9 mouse cellular contexts compared by ENCODE assay signal in genomic region chrX:103321146-103321545, GRCm38 (mm10). TPM values are rescaled to one million over a fixed set of nuclear protein-coding genes. Genes with fewer than 3 reads are reported as not detected.
DNase-seq lines count a peak whose midpoint lies in the region; ATAC-seq and TF ChIP-seq lines count a peak whose summit lies in the region.
"Had no signal": no experiment of that assay in that cellular context is flagged by ENCODE, and none has a peak within 500 bp of the region (broad histone marks: within the 10 kb centered on the region; RNA-seq: fewer than 3 reads in every experiment).

TSS of gene Cdx4 (plus strand) at chrX:103321398.

- no peak within 1 kb of the TSS for H3K9ac ChIP-seq in liver, adult 2 months (ENCODE audit: low read depth, low read length)
- H3K9ac ChIP-seq in liver, postnatal 0 days (replicated peaks): no peak within 1 kb of the TSS
- no peak within 1 kb of the TSS for H3K9ac ChIP-seq in embryonic facial prominence, embryonic 14.5 days (ENCODE audit: low read depth, low read length)
- no peak within 1 kb of the TSS for H3K9ac ChIP-seq in intestine, embryonic 14.5 days (ENCODE audit: low read length)
- no peak within 1 kb of the TSS for H3K9ac ChIP-seq in neural tube, embryonic 12.5 days

- no peaks in the 10 kb centered on the region for H3K9me3 ChIP-seq in liver, postnatal 0 days (ENCODE audit: low read length)
- no peaks in the 10 kb centered on the region for H3K9me3 ChIP-seq in embryonic facial prominence, embryonic 14.5 days (ENCODE audit: control insufficient read depth, low read length)
- H3K9me3 ChIP-seq in intestine, embryonic 14.5 days (ENCODE audit: control insufficient read depth, low read length): no peaks in the 10 kb centered on the region
- no peaks in the 10 kb centered on the region for H3K9me3 ChIP-seq in neural tube, embryonic 12.5 days

- H3K4me1 ChIP-seq in liver, adult 2 months (ENCODE audit: control insufficient read depth, insufficient read depth, low read length): no peaks in the 10 kb centered on the region; the same call in 1 of the 2 replicates
- no peaks in the 10 kb centered on the region for H3K4me1 ChIP-seq in liver, postnatal 0 days (ENCODE audit: insufficient read depth)
- H3K4me1 ChIP-seq in embryonic facial prominence, embryonic 14.5 days (ENCODE audit: control insufficient read depth, insufficient read depth, low read length): no peaks in the 10 kb centered on the region
- no peaks in the 10 kb centered on the region for H3K4me1 ChIP-seq in intestine, embryonic 14.5 days (replicated peaks; ENCODE audit: control insufficient read depth, insufficient read depth, low read length)
- no peaks in the 10 kb centered on the region for H3K4me1 ChIP-seq in neural tube, embryonic 12.5 days

- no peaks in the 10 kb centered on the region; the same call in 1 of the 2 replicates for H3K27me3 ChIP-seq in liver, adult 2 months (ENCODE audit: control insufficient read depth, insufficient read depth, low read length)
- peaks cover 28% of the 10 kb centered on the region for H3K27me3 ChIP-seq in liver, postnatal 0 days (ENCODE audit: insufficient read depth, low read length)
- peaks cover 75% of the 10 kb centered on the region for H3K27me3 ChIP-seq in embryonic facial prominence, embryonic 14.5 days (replicated peaks; ENCODE audit: control insufficient read depth, insufficient read depth, low read length)
- peaks cover 66% of the 10 kb centered on the region for H3K27me3 ChIP-seq in intestine, embryonic 14.5 days (replicated peaks; ENCODE audit: control insufficient read depth, insufficient read depth, low read length)
- peaks cover 42% of the 10 kb centered on the region for H3K27me3 ChIP-seq in neural tube, embryonic 12.5 days (replicated peaks)

- no peaks in the 10 kb centered on the region for H3K36me3 ChIP-seq in liver, adult 2 months (ENCODE audit: control insufficient read depth, insufficient read depth, low read length)
- H3K36me3 ChIP-seq in liver, postnatal 0 days (replicated peaks; ENCODE audit: insufficient read depth, low read length): no peaks in the 10 kb centered on the region
- no peaks in the 10 kb centered on the region for H3K36me3 ChIP-seq in embryonic facial prominence, embryonic 14.5 days (ENCODE audit: control insufficient read depth, insufficient read depth, low read length)
- no peaks in the 10 kb centered on the region for H3K36me3 ChIP-seq in intestine, embryonic 14.5 days (ENCODE audit: control insufficient read depth, insufficient read depth, low read length)
- H3K36me3 ChIP-seq in neural tube, embryonic 12.5 days: no peaks in the 10 kb centered on the region

- no peak for TF ChIP-seq POLR2A in liver, adult 2 months (IDR thresholded peaks at IDR 0.05; ENCODE audit: extremely low read depth, insufficient read depth, low read length)

- no peak for TF ChIP-seq CTCF in liver, adult 2 months (IDR thresholded peaks at IDR 0.05; ENCODE audit: low read depth, low read length)
- TF ChIP-seq CTCF in liver, postnatal 0 days (IDR thresholded peaks at IDR 0.05; ENCODE audit: low read depth): no peak

- H3K79me2 ChIP-seq in liver, adult 2 months (ENCODE audit: control insufficient read depth, insufficient read depth, low read length): no peaks in the 10 kb centered on the region

- ATAC-seq in liver, postnatal 0 days: no peak
- no peak for ATAC-seq in embryonic facial prominence, embryonic 14.5 days (ENCODE audit: low read depth)
- no peak for ATAC-seq in intestine, embryonic 14.5 days (replicated peaks; ENCODE audit: low FRiP score, low TSS enrichment, low read depth)
- no peak for ATAC-seq in neural tube, embryonic 12.5 days (ENCODE audit: low FRiP score, low read depth)
- ATAC-seq in inflammation-experienced regulatory T-cells, adult 6 months: no peak

- H3K27ac ChIP-seq in liver, adult 2 months (replicated peaks; ENCODE audit: insufficient read depth, low read depth, low read length): no peak within 1 kb of the TSS
- H3K27ac ChIP-seq in liver, postnatal 0 days (ENCODE audit: low read depth): no peak within 1 kb of the TSS
- H3K27ac ChIP-seq in embryonic facial prominence, embryonic 14.5 days (replicated peaks; ENCODE audit: low read depth, low read length): no peak within 1 kb of the TSS
- H3K27ac ChIP-seq in intestine, embryonic 14.5 days (ENCODE audit: low read depth): no peak within 1 kb of the TSS
- no peak within 1 kb of the TSS for H3K27ac ChIP-seq in neural tube, embryonic 12.5 days

- no peak for TF ChIP-seq EP300 in liver, postnatal 0 days (IDR thresholded peaks at IDR 0.05; ENCODE audit: low read depth)

- H3K4me3 ChIP-seq in liver, adult 2 months (ENCODE audit: insufficient read depth, low read depth, low read length): peak within 1 kb of the TSS; percentile 46; the same call in 1 of the 2 replicates
- H3K4me3 ChIP-seq in liver, postnatal 0 days (ENCODE audit: low read depth, low read length): no peak within 1 kb of the TSS
- H3K4me3 ChIP-seq in embryonic facial prominence, embryonic 14.5 days (ENCODE audit: low read depth, low read length): peak within 1 kb of the TSS; percentile 8; the same call in 1 of the 2 replicates
- no peak within 1 kb of the TSS; the same call in 1 of the 2 replicates for H3K4me3 ChIP-seq in intestine, embryonic 14.5 days (ENCODE audit: low read depth, low read length)
- H3K4me3 ChIP-seq in neural tube, embryonic 12.5 days: peak within 1 kb of the TSS; percentile 13; the same call in 1 of the 2 replicates

- H3K4me2 ChIP-seq in liver, postnatal 0 days (ENCODE audit: low read depth, low read length): no peak within 1 kb of the TSS
- peak within 1 kb of the TSS; percentile 31; the same call in 1 of the 2 replicates for H3K4me2 ChIP-seq in embryonic facial prominence, embryonic 14.5 days (ENCODE audit: low read depth, low read length)
- peak within 1 kb of the TSS; percentile 30 for H3K4me2 ChIP-seq in intestine, embryonic 14.5 days (ENCODE audit: low read length)
- H3K4me2 ChIP-seq in neural tube, embryonic 12.5 days (replicated peaks): peak within 1 kb of the TSS; percentile 43

- WGBS in liver, adult 2 months: 43% methylated on average over 13 of the region's 13 CpGs
- WGBS in liver, postnatal 0 days (ENCODE audit: insufficient replicate concordance): 23% methylated on average over 13 of the region's 13 CpGs
- 15% methylated on average over 13 of the region's 13 CpGs for WGBS in embryonic facial prominence, embryonic 14.5 days
- WGBS in intestine, embryonic 14.5 days: 30% methylated on average over 13 of the region's 13 CpGs
- WGBS in neural tube, embryonic 12.5 days: 20% methylated on average over 13 of the region's 13 CpGs

- no peak for DNase-seq in liver, adult 2 months (ENCODE audit: extremely low read depth, low read depth, low spot score)
- DNase-seq in liver, postnatal 0 days: no peak
- no peak for DNase-seq in embryonic facial prominence, embryonic 14.5 days (ENCODE audit: low spot score)
- DNase-seq in intestine, embryonic 14.5 days (ENCODE audit: low spot score): no peak
- DNase-seq in right cerebral cortex, postnatal 36 days (ENCODE audit: low spot score in 2 of 2): no peak
- DNase-seq in urinary bladder, postnatal 14 days (ENCODE audit: low spot score): no peak

RNA-seq across cellular contexts. Expression of gene Cdx4, which starts in this region (rescaled TPM):
- 0.09 and 0.27 TPM in 2 replicates for total RNA-seq in liver, adult 2 months (2014; rRNA removed)
- 0.05 and 0.25 TPM in 2 replicates for polyA plus RNA-seq in liver, adult 2 months (2012; rRNA removed)
- not detected in 2 replicates for polyA plus RNA-seq in liver, postnatal 0 days (2015; fragmentation: Nextera tagmentation; extraction: Ambion mirVana)
- polyA plus RNA-seq in embryonic facial prominence, embryonic 14.5 days (2014; fragmentation: Nextera tagmentation; extraction: Ambion mirVana): not detected in 2 replicates
- not detected in 2 replicates for polyA plus RNA-seq in intestine, embryonic 14.5 days (2014; fragmentation: Nextera tagmentation; extraction: Ambion mirVana)
- polyA plus RNA-seq in neural tube, embryonic 12.5 days (2016; fragmentation: Nextera tagmentation; extraction: Ambion mirVana): not detected in 2 replicates
- polyA plus RNA-seq in inflammation-experienced regulatory T-cells, adult 6 months (2017; shearing (Covaris generic)): not detected
- polyA plus RNA-seq: limb, embryonic 14.5 days had no signal

Comparison
In these comparisons a context has a peak if more than half of its experiments do, and no peak if none do; other contexts are left out.
1. H3K4me3 ChIP-seq: peak in liver, adult 2 months (single experiment), embryonic facial prominence, embryonic 14.5 days (single experiment) and neural tube, embryonic 12.5 days (single experiment); none in liver, postnatal 0 days (single experiment) and intestine, embryonic 14.5 days (single experiment).